Mouse (Mus musculus) intestine, embryonic 15.5 days (tissue): Measurements from ENCODE around the gene Brix1. TPM values are rescaled to one million over a fixed set of nuclear protein-coding genes. Genes with fewer than 3 reads are reported as not detected.
"Not testable (repeated sequence)": the region's sequence is repeated elsewhere in the genome, so short reads cannot be mapped to it uniquely, and the experiment has no call there.

Source experiments
- ATAC-seq: fragments of 200-750 bp; cut with Nextera tagmentation; 2 replicates; pipeline ENCODE4 v1.8.0; 2017; ENCODE audit warnings: moderate TSS enrichment, moderate library complexity
- H3K27ac ChIP-seq: fragments of 300-500 bp; sonication (generic); 2 replicates; pipeline ENCODE4 v1.5.1; 2015; ENCODE audit warnings: mild to moderate bottlenecking, inconsistent platforms
- H3K27me3 ChIP-seq: fragments of 300-500 bp; sonication (generic); replicated peaks from 2 replicates; pipeline ENCODE4 v1.6.1; 2015; ENCODE audit warnings: inconsistent platforms
- H3K36me3 ChIP-seq: fragments of 300-500 bp; sonication (generic); 2 replicates; pipeline ENCODE4 v1.6.1; 2015; ENCODE audit warnings: inconsistent platforms
- H3K4me1 ChIP-seq: fragments of 300-500 bp; sonication (generic); replicated peaks from 2 replicates; pipeline ENCODE4 v1.6.1; 2015; ENCODE audit warnings: inconsistent platforms
- H3K4me2 ChIP-seq: fragments of 300-500 bp; sonication (generic); replicated peaks from 2 replicates; pipeline ENCODE4 v1.6.1; 2015; ENCODE audit warnings: mild to moderate bottlenecking, inconsistent platforms
- H3K4me3 ChIP-seq: fragments of 300-500 bp; sonication (generic); replicated peaks from 2 replicates; pipeline ENCODE4 v1.5.1; 2015; ENCODE audit warnings: inconsistent platforms
- H3K9ac ChIP-seq: fragments of 300-500 bp; sonication (generic); 2 replicates; pipeline ENCODE4 v1.6.1; 2015; ENCODE audit warnings: inconsistent platforms
- H3K9me3 ChIP-seq: fragments of 300-500 bp; sonication (generic); 2 replicates; pipeline ENCODE4 v1.6.1; 2016; ENCODE audit warnings: inconsistent platforms
- WGBS: fragments of 180-500 bp; shearing (Covaris S2); methylation state at CpG from one replicate; pipeline ENCODE4 v1.1.7; 2015; 5-methylcytosine and 5-hydroxymethylcytosine counted together
- polyA plus RNA-seq: library from polyadenylated mRNA; unstranded; fragments of >200 nt; fragmentation: Nextera tagmentation; extraction: Ambion mirVana; gene quantifications from 2 replicates; pipeline ENCODE4 v1.2.1, GENCODE M21; 2015

Brix1 gene
- 94.7 and 127 TPM in 2 replicates for polyA plus RNA-seq

DNA sequence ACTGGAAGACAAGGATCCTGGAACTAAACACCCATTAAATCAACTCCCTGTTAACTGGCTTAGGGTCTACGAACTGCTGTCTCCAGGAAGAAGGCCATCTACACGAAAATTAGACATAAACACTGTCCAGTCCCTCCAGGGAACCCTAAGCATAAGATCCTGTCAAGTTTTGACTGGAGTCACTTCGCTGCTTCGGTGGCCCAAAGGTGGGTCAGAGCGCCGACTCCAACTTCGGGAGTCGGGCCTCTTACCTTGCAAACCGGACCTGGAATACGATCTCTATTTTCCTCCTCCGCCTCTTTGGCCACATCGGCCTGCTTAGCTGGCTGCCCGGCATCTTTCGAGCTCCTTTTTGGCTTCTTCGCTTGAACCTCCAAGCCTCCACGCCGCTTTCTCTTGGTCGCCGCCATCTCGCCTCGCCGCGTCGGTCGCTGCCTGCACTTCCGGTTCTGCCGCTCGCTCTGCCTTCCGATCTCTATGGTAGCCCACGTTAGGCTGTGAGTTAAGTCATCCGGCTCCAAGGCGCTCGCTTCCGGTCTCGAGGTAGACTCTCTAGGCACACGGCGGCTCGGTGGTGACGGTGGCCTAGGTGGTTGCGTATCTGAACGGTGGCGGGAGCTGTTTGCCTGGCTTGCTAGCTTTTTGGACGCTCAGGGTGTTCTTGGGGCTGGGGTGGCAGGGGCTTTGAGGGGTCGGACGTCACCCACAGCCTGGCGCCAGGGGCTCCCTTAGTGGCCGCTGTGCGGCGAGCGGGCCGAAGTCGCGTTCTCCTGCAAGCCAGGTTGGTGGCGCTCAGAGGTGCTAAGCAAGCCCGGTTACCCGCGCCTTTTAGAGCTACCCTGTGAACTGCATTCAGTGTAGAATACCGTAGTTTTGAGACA, at the start of gene Brix1, which contains the start of gene Rad1:
TSS of gene Brix1 (minus strand) at position 464 of the 881 bp plus-strand sequence.
TSS of gene Rad1 (plus strand) at position 535 of the 881 bp plus-strand sequence.
- Histone ChIP-seq H3K9ac (peak within 1 kb of the TSS; percentile 73), H3K27me3 (no peaks in the 10 kb centered on the region), H3K36me3 (0 out of 2 replicates have a peak, but pooled peaks cover 12% of the 10 kb centered on the region), H3K4me1 (no peaks in the 10 kb centered on the region), H3K4me2 (peak within 1 kb of the TSS; percentile 72), H3K27ac (peak within 1 kb of the TSS; percentile 71), H3K4me3 (peak within 1 kb of the TSS; percentile 71), H3K9me3 (no peaks in the 10 kb centered on the region)
- WGBS = under 1% methylated on average over 58 of the region's 58 CpGs
- ATAC-seq = peak; percentile 99

DNA sequence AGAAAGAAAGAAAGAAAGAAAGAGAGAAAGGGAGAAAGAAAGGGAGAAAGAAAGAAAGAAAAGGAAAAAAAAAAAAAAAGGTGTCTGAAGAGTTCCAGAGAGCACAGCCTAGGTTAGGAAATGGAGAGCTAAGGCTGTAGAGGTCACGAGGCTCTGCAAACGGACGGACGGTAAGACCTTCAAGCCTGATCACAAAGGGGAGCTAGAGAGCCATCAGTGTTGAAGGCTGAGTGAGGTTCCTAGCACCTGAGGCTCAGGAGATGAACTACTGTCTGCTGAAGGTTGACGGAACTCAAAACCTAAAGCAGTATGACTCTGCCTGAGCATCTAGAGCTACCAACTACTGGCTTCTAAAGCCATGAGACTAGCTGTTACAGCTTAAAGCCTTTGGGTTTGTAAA, 48.8 kb upstream of the Brix1 start:
- no peaks in the 10 kb centered on the region for H3K9me3 ChIP-seq
- no peak overlapping the region for H3K9ac ChIP-seq
- no peaks in the 10 kb centered on the region for H3K36me3 ChIP-seq
- H3K27ac ChIP-seq = no peak overlapping the region
- H3K27me3 ChIP-seq = no peaks in the 10 kb centered on the region
- ATAC-seq = no peak
- no peak overlapping the region for H3K4me2 ChIP-seq
- no peak overlapping the region for H3K4me3 ChIP-seq
- no peaks in the 10 kb centered on the region for H3K4me1 ChIP-seq
- WGBS = 79% methylated on average over 5 of the region's 5 CpGs

- 90% methylated on average over 10 of the region's 10 CpGs for WGBS
- not testable (repeated sequence) for H3K4me1 ChIP-seq, H3K9ac ChIP-seq, H3K27me3 ChIP-seq, H3K36me3 ChIP-seq, H3K4me2 ChIP-seq, H3K9me3 ChIP-seq, ATAC-seq, H3K4me3 ChIP-seq, H3K27ac ChIP-seq
These were observed 47.6 kb upstream of the Brix1 start for GRCm38 (mm10) chr15:10533361-10533760.

GRCm38 (mm10) chr15:10531352-10531751, 45.6 kb upstream of the Brix1 start:
- Histone ChIP-seq H3K27ac (no peak overlapping the region), H3K4me1 (no peaks in the 10 kb centered on the region), H3K9me3 (no peaks in the 10 kb centered on the region), H3K27me3 (no peaks in the 10 kb centered on the region), H3K4me3 (no peak overlapping the region), H3K9ac (no peak overlapping the region), H3K4me2 (no peak overlapping the region), H3K36me3 (no peaks in the 10 kb centered on the region)
- WGBS = 68% methylated on average over 4 of the region's 4 CpGs
- no peak for ATAC-seq

DNA sequence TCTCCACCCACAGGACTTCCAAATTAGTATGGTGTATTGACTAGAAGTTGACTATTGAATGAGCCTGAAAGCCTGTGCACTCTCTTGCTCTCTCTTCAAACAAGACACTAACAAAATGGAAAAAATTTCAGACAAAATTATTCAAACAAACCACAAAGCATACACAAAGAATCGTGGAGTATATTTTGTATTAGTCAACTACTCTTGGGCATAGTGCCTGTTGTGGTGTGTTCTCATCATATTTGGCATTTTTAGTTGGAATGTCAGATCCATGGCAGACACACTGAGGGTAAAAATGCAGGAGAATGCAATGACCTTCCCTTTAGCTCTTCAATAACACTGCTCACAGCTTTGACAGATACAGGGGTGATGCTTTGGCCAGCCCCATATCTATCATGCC, 40.1 kb upstream of the Brix1 start:
- H3K36me3 ChIP-seq = no peaks in the 10 kb centered on the region
- H3K4me3 ChIP-seq = no peak overlapping the region
- H3K4me1 ChIP-seq = no peaks in the 10 kb centered on the region
- H3K27ac ChIP-seq = no peak overlapping the region
- no peak overlapping the region for H3K9ac ChIP-seq
- WGBS = 88% methylated on average over 1 of the region's 1 CpGs
- no peaks in the 10 kb centered on the region for H3K27me3 ChIP-seq
- H3K4me2 ChIP-seq = no peak overlapping the region
- H3K9me3 ChIP-seq = no peaks in the 10 kb centered on the region
- no peak for ATAC-seq

DNA sequence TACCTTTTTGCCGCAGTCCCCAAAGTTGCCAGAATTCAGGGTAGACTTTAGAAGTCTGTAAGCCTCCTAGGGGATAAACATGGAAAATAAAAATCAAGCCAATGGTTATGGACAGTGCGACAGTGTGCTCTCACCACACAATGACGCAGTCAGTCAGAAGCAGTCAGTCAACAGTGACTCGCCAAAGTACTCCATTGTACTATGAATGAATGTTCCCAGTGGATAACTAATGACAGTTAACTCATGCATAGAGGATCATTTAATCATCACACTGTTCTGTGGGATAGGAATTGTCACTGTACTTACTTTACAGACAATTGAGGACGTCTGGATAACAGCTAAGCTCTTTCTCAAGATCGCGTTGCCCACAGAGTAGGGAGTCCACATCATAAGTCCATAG, 29.4 kb upstream of the Brix1 start:
- Histone ChIP-seq H3K9ac (no peak overlapping the region), H3K4me1 (no peaks in the 10 kb centered on the region), H3K4me2 (no peak overlapping the region), H3K9me3 (no peaks in the 10 kb centered on the region), H3K4me3 (no peak overlapping the region), H3K27me3 (no peaks in the 10 kb centered on the region), H3K36me3 (no peaks in the 10 kb centered on the region), H3K27ac (no peak overlapping the region)
- no peak for ATAC-seq
- 85% methylated on average over 7 of the region's 7 CpGs for WGBS

GRCm38 (mm10) chr15:10506099-10506498, 20.4 kb upstream of the Brix1 start:
- H3K4me2 ChIP-seq = no peak overlapping the region
- no peaks in the 10 kb centered on the region for H3K9me3 ChIP-seq
- no peaks in the 10 kb centered on the region for H3K4me1 ChIP-seq
- H3K4me3 ChIP-seq = no peak overlapping the region
- H3K27ac ChIP-seq = no peak overlapping the region
- ATAC-seq = no peak
- no peak overlapping the region for H3K9ac ChIP-seq
- 70% methylated on average over 11 of the region's 11 CpGs for WGBS
- H3K36me3 ChIP-seq = no peaks in the 10 kb centered on the region
- H3K27me3 ChIP-seq = no peaks in the 10 kb centered on the region

GRCm38 (mm10) chr15:10500838-10501719, 15.3 kb upstream of the Brix1 start:
- ATAC-seq = peak; percentile 62; the same call in 1 of the 2 replicates
- Histone ChIP-seq H3K36me3 (no peaks in the 10 kb centered on the region), H3K9ac (no peak overlapping the region), H3K4me3 (no peak overlapping the region), H3K27ac (no peak overlapping the region), H3K4me2 (no peak overlapping the region), H3K4me1 (no peaks in the 10 kb centered on the region), H3K27me3 (no peaks in the 10 kb centered on the region), H3K9me3 (no peaks in the 10 kb centered on the region)
- WGBS = 53% methylated on average over 11 of the region's 11 CpGs

DNA sequence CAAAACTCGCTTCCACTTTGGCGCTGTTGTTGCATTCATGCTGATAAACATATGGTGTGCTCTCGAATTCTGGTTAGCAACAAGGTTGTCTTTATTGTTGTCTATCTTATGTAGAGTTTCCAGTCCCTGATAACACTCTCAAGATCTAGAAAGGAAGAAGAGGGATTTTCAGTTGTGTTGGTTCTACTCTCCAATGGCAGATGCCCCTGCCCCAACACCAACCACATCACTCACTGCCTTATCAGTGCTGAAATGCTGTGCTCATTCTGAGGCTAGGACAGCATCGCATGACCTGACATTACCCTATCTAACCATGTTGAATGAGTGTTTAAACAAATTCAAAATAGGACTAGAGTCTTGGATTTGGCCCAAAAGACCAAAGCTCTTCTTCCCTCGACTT, 14.3 kb upstream of the Brix1 start:
- no peak overlapping the region for H3K9ac ChIP-seq
- ATAC-seq = no peak
- no peaks in the 10 kb centered on the region for H3K9me3 ChIP-seq
- no peaks in the 10 kb centered on the region for H3K27me3 ChIP-seq
- H3K36me3 ChIP-seq = no peaks in the 10 kb centered on the region
- WGBS = 70% methylated on average over 5 of the region's 5 CpGs
- no peak overlapping the region for H3K4me3 ChIP-seq
- no peak overlapping the region for H3K27ac ChIP-seq
- H3K4me1 ChIP-seq = no peaks in the 10 kb centered on the region
- H3K4me2 ChIP-seq = no peak overlapping the region

DNA sequence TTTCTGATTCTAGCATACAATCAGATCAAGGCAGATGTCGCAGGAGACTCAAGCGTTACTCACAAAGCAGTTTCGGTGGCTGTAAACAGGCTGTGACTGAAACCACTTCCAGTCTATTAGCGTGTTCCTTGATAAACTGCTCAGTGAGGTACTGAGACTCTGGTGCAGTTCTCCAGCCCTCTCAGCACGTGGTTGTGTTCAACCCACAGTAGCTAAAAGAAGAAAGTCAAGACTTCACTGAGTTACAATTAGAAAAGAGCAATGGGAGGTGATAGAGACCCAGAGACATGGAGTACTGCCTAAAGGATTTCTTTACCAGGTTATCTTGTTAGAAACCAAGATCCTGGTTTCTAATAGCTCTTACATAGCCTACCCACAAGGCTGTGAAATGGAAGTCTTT, 13.8 kb upstream of the Brix1 start:
- Histone ChIP-seq H3K4me1 (no peaks in the 10 kb centered on the region), H3K27ac (no peak overlapping the region), H3K4me3 (no peak overlapping the region), H3K27me3 (no peaks in the 10 kb centered on the region), H3K36me3 (no peaks in the 10 kb centered on the region), H3K9ac (no peak overlapping the region), H3K9me3 (no peaks in the 10 kb centered on the region), H3K4me2 (no peak overlapping the region)
- WGBS = 76% methylated on average over 5 of the region's 5 CpGs
- ATAC-seq = no peak

DNA sequence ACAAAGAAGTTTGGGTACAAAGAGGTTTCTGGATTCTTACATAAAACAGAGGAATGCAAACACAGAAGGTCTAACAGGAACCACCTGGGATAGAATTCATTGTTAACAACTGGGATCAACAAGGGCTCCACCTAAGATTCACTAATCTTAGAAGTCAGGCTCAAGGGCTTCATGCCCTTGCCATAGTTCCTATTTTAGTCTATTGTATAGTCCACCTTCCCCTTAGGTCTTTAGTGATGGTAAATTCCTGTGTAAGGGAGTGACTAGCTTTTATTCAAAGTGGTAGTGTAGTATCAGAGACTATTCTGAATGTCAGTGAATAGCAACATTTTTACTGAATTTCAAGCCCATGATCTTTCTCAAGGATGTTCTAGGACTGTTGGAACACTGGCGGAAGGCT, 10.9 kb upstream of the Brix1 start:
- H3K9me3 ChIP-seq, H3K4me3 ChIP-seq, ATAC-seq, H3K27ac ChIP-seq, H3K36me3 ChIP-seq, H3K4me2 ChIP-seq, H3K27me3 ChIP-seq, H3K9ac ChIP-seq, H3K4me1 ChIP-seq: not testable (repeated sequence)
- WGBS = 97% methylated on average over 1 of the region's 1 CpGs

GRCm38 (mm10) chr15:10495944-10496343, 10.2 kb upstream of the Brix1 start:
- H3K4me3 ChIP-seq = no peak overlapping the region
- no peak overlapping the region for H3K9ac ChIP-seq
- 94% methylated on average over 11 of the region's 11 CpGs for WGBS
- peaks cover 5% of the 10 kb centered on the region; the same call in 1 of the 2 replicates for H3K36me3 ChIP-seq
- no peaks in the 10 kb centered on the region for H3K4me1 ChIP-seq
- no peaks in the 10 kb centered on the region for H3K27me3 ChIP-seq
- ATAC-seq = no peak
- H3K4me2 ChIP-seq = no peak overlapping the region
- no peak overlapping the region for H3K27ac ChIP-seq
- no peaks in the 10 kb centered on the region for H3K9me3 ChIP-seq
